In the genomic region with DNA sequence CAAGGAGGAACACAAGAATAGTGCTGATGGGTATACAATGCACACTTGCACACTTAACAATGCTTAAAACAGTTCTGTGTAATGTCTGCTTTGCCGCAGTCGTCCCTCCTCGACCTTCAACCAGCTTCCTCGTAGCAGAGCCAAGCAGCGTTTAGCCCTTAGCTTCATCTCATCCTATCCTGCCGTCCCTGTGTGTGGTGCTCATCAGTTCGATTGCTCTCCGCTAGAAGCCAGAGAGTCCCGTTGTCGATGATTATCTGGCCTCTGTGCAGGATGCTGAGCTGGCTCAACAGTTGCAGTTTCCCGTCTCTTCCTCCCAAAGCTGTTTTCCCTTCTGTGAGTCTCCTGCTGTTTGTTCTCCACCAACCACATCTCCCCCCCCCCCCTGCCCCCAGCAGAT, we compare ENCODE assay signal across 13 mouse cellular contexts.
"Had no signal": no experiment of that assay in that cellular context is flagged by ENCODE, and none has a peak within 500 bp of the region (broad histone marks: within the 10 kb centered on the region; RNA-seq: fewer than 3 reads in every experiment).

No protein-coding gene starts in this region.

- H3K4me3 ChIP-seq: midbrain, embryonic 13.5 days; midbrain, embryonic 15.5 days; neural tube, embryonic 12.5 days; stomach, embryonic 15.5 days had no signal

- DNase-seq: lung, adult 18-20 months; lung, embryonic 14.5 days; lung, postnatal 10 days; lung, postnatal 4 days; right cerebral cortex, postnatal 14 days; thymus, adult 2 months; thymus, postnatal 25 days; thymus, postnatal 4 days had no signal

- H3K36me3 ChIP-seq: midbrain, embryonic 13.5 days; midbrain, embryonic 15.5 days; neural tube, embryonic 12.5 days; stomach, embryonic 15.5 days had no signal

- H3K27me3 ChIP-seq: midbrain, embryonic 13.5 days; midbrain, embryonic 15.5 days; neural tube, embryonic 12.5 days; stomach, embryonic 15.5 days had no signal

- H3K4me1 ChIP-seq: midbrain, embryonic 13.5 days; neural tube, embryonic 12.5 days; stomach, embryonic 15.5 days had no signal

- H3K27ac ChIP-seq: midbrain, embryonic 13.5 days; midbrain, embryonic 15.5 days; neural tube, embryonic 12.5 days; stomach, embryonic 15.5 days; stomach, postnatal 0 days had no signal

- H3K9me3 ChIP-seq: midbrain, embryonic 13.5 days; midbrain, embryonic 15.5 days; neural tube, embryonic 12.5 days; stomach, embryonic 15.5 days had no signal
